Mouse (Mus musculus) liver, adult 2 months (tissue): ENCODE results near the gene Krt28.

Source experiments
- CTCF ChIP-seq: fragments of 200-500 bp; IDR thresholded peaks from 2 replicates; pipeline ENCODE4 v1.5.1; 2011; ENCODE audit warnings: low read depth, low read length, control low read depth
- POLR2A ChIP-seq: fragments of 200-500 bp; IDR thresholded peaks from 2 replicates; pipeline ENCODE4 v1.6.1; 2011; ENCODE audit warnings: low read length, control low read depth; ENCODE audit not compliant: insufficient read depth; ENCODE audit errors: extremely low read depth

- TF ChIP-seq CTCF (no peak), POLR2A (no peak)
These were observed 36.8 kb downstream of the Krt28 start, which contains the start of gene Krt26 for GRCm38 (mm10) chr11:99337866-99338265.
